Mouse (Mus musculus) frontal cortex, postnatal 25 days (tissue): ENCODE measurements around the gene Insc.
A peak's percentile ranks its signal among the peaks of the same experiment; 100 is the strongest.
"Not testable (repeated sequence)": the region's sequence is repeated elsewhere in the genome, so short reads cannot be mapped to it uniquely, and the experiment has no call there.

Experiments
- DNase-seq, 2 experiments: peaks; one replicate each; pipeline ENCODE4 v3.0.0; 2022; ENCODE audit warnings: low spot score in 2 of 2

Insc gene

GRCm38 (mm10) chr7:114743022-114743780 is at the start of gene Insc:
Insc (plus strand) TSS chr7:114743694.
- DNase-seq = no peak

- no peak for DNase-seq
Observed at GRCm38 (mm10) chr7:114700871-114701270, 42.6 kb upstream of the Insc start.

GRCm38 (mm10) chr7:114706716-114707115 is 36.8 kb upstream of the Insc start:
- DNase-seq = no peak

- DNase-seq = no peak
Observed at GRCm38 (mm10) chr7:114707398-114707797, 36.1 kb upstream of the Insc start.

GRCm38 (mm10) chr7:114710419-114710818 is 33.1 kb upstream of the Insc start:
- no peak for DNase-seq

GRCm38 (mm10) chr7:114712523-114712922 is 31.0 kb upstream of the Insc start:
- no peak for DNase-seq

- no peak for DNase-seq
Observed at GRCm38 (mm10) chr7:114718300-114718699, 25.2 kb upstream of the Insc start, which contains the start of gene Calcb. Calcb (plus strand) TSS chr7:114718643.

GRCm38 (mm10) chr7:114719381-114720131 is 23.9 kb upstream of the Insc start:
- peak in 1 of 2 experiments; percentile 11 for DNase-seq

GRCm38 (mm10) chr7:114729696-114730095 is 13.8 kb upstream of the Insc start:
- DNase-seq = not testable (repeated sequence)

- no peak for DNase-seq
Observed at GRCm38 (mm10) chr7:114731175-114731574, 12.3 kb upstream of the Insc start.

GRCm38 (mm10) chr7:114731700-114732099 is 11.8 kb upstream of the Insc start:
- DNase-seq = not testable (repeated sequence)

- no peak for DNase-seq
Observed at GRCm38 (mm10) chr7:114736256-114736655, 7.2 kb upstream of the Insc start.

GRCm38 (mm10) chr7:114738166-114738565 is 5.3 kb upstream of the Insc start:
- no peak for DNase-seq

GRCm38 (mm10) chr7:114740360-114741165 is 2.9 kb upstream of the Insc start:
- no peak for DNase-seq

GRCm38 (mm10) chr7:114744639-114745245 is 1.2 kb downstream of the Insc start:
- no peak for DNase-seq

- DNase-seq = no peak
Observed at GRCm38 (mm10) chr7:114745481-114746271, 2.2 kb downstream of the Insc start.

GRCm38 (mm10) chr7:114747596-114747995 is 4.1 kb downstream of the Insc start:
- no peak for DNase-seq

GRCm38 (mm10) chr7:114748239-114748638 is 4.7 kb downstream of the Insc start:
- DNase-seq = no peak

GRCm38 (mm10) chr7:114753471-114753870 is 10.0 kb downstream of the Insc start:
- no peak for DNase-seq

GRCm38 (mm10) chr7:114754196-114754595 is 10.7 kb downstream of the Insc start:
- no peak for DNase-seq

GRCm38 (mm10) chr7:114754626-114755025 is 11.1 kb downstream of the Insc start:
- DNase-seq = no peak
